Mouse (Mus musculus) MEL (cell line): ENCODE measurements around the gene Dpp9. TPM values are rescaled to one million over a fixed set of nuclear protein-coding genes. Genes with fewer than 3 reads are reported as not detected.

Experiments
- DNase-seq: peaks from one replicate; pipeline ENCODE4 v3.0.0; 2011; ENCODE audit warnings: low read depth, low spot score
- H3K27ac ChIP-seq: 2 replicates; pipeline ENCODE4 v1.5.1; 2012; ENCODE audit warnings: low read depth, mild to moderate bottlenecking, control low read depth, low read length, moderate library complexity; ENCODE audit not compliant: control insufficient read depth
- H3K27me3 ChIP-seq, 2 experiments: fragments of 150-350 bp in 1 of 2; sonication (generic) in 1 of 2; 2 replicates each; pipeline ENCODE4 v1.6.1; 2012; ENCODE audit warnings: low read length in 2 of 2, mild to moderate bottlenecking in 2 of 2, improper control_type of control experiment in 1 of 2, moderate library complexity in 1 of 2; ENCODE audit not compliant: insufficient read depth in 2 of 2, control insufficient read depth in 1 of 2
- H3K36me3 ChIP-seq, 2 experiments: 2 replicates each; pipeline ENCODE4 v1.6.1; 2012 to 2014; ENCODE audit warnings: low read length in 2 of 2, improper control_type of control experiment in 1 of 2, inconsistent platforms in 1 of 2, mild to moderate bottlenecking in 1 of 2; ENCODE audit not compliant: insufficient read depth in 2 of 2, control insufficient read depth in 1 of 2
- H3K4me1 ChIP-seq, 2 experiments: fragments of 150-350 bp in 1 of 2; sonication (generic) in 1 of 2; 2 replicates each; pipeline ENCODE4 v1.6.1; 2012; ENCODE audit warnings: low read length in 2 of 2, improper control_type of control experiment in 1 of 2, mild to moderate bottlenecking in 1 of 2; ENCODE audit not compliant: insufficient read depth in 2 of 2, control insufficient read depth in 1 of 2
- H3K4me3 ChIP-seq, 2 experiments: fragments of 150-350 bp in 1 of 2; sonication (generic) in 1 of 2; 2 replicates each; pipeline ENCODE4 v1.5.1; 2012; ENCODE audit warnings: low read depth in 2 of 2, low read length in 2 of 2, mild to moderate bottlenecking in 2 of 2, moderate library complexity in 2 of 2, control low read depth in 1 of 2, improper control_type of control experiment in 1 of 2; ENCODE audit not compliant: control insufficient read depth in 1 of 2, insufficient read depth in 1 of 2
- H3K79me2 ChIP-seq: 2 replicates; pipeline ENCODE4 v1.6.1; 2012; ENCODE audit warnings: mild to moderate bottlenecking, low read length, moderate library complexity; ENCODE audit not compliant: control insufficient read depth, poor library complexity, insufficient read depth
- H3K9ac ChIP-seq: 2 replicates; pipeline ENCODE4 v1.6.1; 2012; ENCODE audit warnings: low read depth, mild to moderate bottlenecking, control low read depth, low read length, moderate library complexity; ENCODE audit not compliant: control insufficient read depth, poor library complexity, severe bottlenecking
- H3K9me3 ChIP-seq: fragments of 150-350 bp; sonication (generic); replicated peaks from 2 replicates; pipeline ENCODE4 v1.6.1; 2012; ENCODE audit warnings: mild to moderate bottlenecking, low read length, improper control_type of control experiment, moderate library complexity; ENCODE audit not compliant: insufficient read depth
- BHLHE40 ChIP-seq: IDR thresholded peaks from 2 replicates; pipeline ENCODE4 v1.6.1; 2012; ENCODE audit warnings: low read depth, mild to moderate bottlenecking, inconsistent platforms, low read length, improper control_type of control experiment, borderline replicate concordance
- CHD1 ChIP-seq: IDR thresholded peaks from 2 replicates; pipeline ENCODE4 v1.6.1; 2012; ENCODE audit warnings: low read depth, mild to moderate bottlenecking, inconsistent platforms, low read length, improper control_type of control experiment
- CTCF ChIP-seq, 3 experiments: IDR thresholded peaks in 2 of 3; conservative IDR thresholded peaks in 1 of 3; 2 replicates each; pipeline ENCODE4 v1.5.1; 2011 to 2012; ENCODE audit warnings: low read length in 3 of 3, low read depth in 2 of 3, mild to moderate bottlenecking in 2 of 3, improper control_type of control experiment in 1 of 3, inconsistent platforms in 1 of 3, mixed read lengths in 1 of 3, moderate library complexity in 1 of 3; ENCODE audit not compliant: control insufficient read depth in 1 of 3, insufficient read depth in 1 of 3, poor library complexity in 1 of 3, severe bottlenecking in 1 of 3
- E2F4 ChIP-seq: IDR thresholded peaks from 2 replicates; pipeline ENCODE4 v1.6.1; 2011; ENCODE audit warnings: low read depth, low read length, improper control_type of control experiment, borderline replicate concordance
- EP300 ChIP-seq, 2 experiments: IDR thresholded peaks; 2 replicates each; pipeline ENCODE4 v1.6.1; 2011; ENCODE audit warnings: improper control_type of control experiment in 2 of 2, low read length in 2 of 2, low read depth in 1 of 2, mild to moderate bottlenecking in 1 of 2
- JUND ChIP-seq: IDR thresholded peaks from 2 replicates; pipeline ENCODE4 v1.6.1; 2011; ENCODE audit warnings: low read depth, mild to moderate bottlenecking, improper control_type of control experiment, low read length
- KAT2A ChIP-seq: conservative IDR thresholded peaks from 2 replicates; pipeline ENCODE4 v1.6.1; 2012; ENCODE audit warnings: low read depth, low read length, improper control_type of control experiment, inconsistent platforms
- MAFK ChIP-seq: IDR thresholded peaks from 2 replicates; pipeline ENCODE4 v1.6.1; 2011; ENCODE audit warnings: low read depth, mild to moderate bottlenecking, low read length, improper control_type of control experiment, borderline replicate concordance
- MAX ChIP-seq: IDR thresholded peaks from 2 replicates; pipeline ENCODE4 v1.6.1; 2011; ENCODE audit warnings: low read length, improper control_type of control experiment
- MEF2A ChIP-seq: IDR thresholded peaks from 2 replicates; pipeline ENCODE4 v1.6.1; 2014; ENCODE audit warnings: low read depth, mild to moderate bottlenecking, inconsistent platforms, low read length, improper control_type of control experiment; ENCODE audit not compliant: poor library complexity, insufficient replicate concordance, severe bottlenecking; ENCODE audit errors: extremely low read depth
- NRF1 ChIP-seq: IDR thresholded peaks from 2 replicates; pipeline ENCODE4 v1.6.1; 2014; ENCODE audit warnings: low read depth, mild to moderate bottlenecking, inconsistent platforms, low read length, improper control_type of control experiment, moderate library complexity; ENCODE audit not compliant: poor library complexity, insufficient read depth, severe bottlenecking
- POLR2A ChIP-seq, 2 experiments: IDR thresholded peaks; 2 replicates each; pipeline ENCODE4 v1.6.1; 2011 to 2012; ENCODE audit warnings: low read length in 2 of 2, mild to moderate bottlenecking in 2 of 2, control low read depth in 1 of 2, improper control_type of control experiment in 1 of 2, low read depth in 1 of 2, moderate library complexity in 1 of 2; ENCODE audit not compliant: control insufficient read depth in 1 of 2, insufficient read depth in 1 of 2, poor library complexity in 1 of 2
- POLR2AphosphoS2 ChIP-seq: IDR thresholded peaks from 2 replicates; pipeline ENCODE4 v1.6.1; 2011; ENCODE audit warnings: low read length, improper control_type of control experiment
- POLR2AphosphoS5 ChIP-seq: IDR thresholded peaks from 2 replicates; pipeline ENCODE4 v1.6.1; 2012; ENCODE audit warnings: low read depth, borderline replicate concordance, mild to moderate bottlenecking, inconsistent platforms, low read length, moderate library complexity, mixed read lengths
- SIN3A ChIP-seq: IDR thresholded peaks from 2 replicates; pipeline ENCODE4 v1.6.1; 2012; ENCODE audit warnings: low read length, improper control_type of control experiment, inconsistent platforms
- TBP ChIP-seq: IDR thresholded peaks from 2 replicates; pipeline ENCODE4 v1.8.0; 2011; ENCODE audit warnings: low read depth, low read length, improper control_type of control experiment
- UBTF ChIP-seq: IDR thresholded peaks from 2 replicates; pipeline ENCODE4 v1.6.1; 2012; ENCODE audit warnings: low read depth, mild to moderate bottlenecking, inconsistent platforms, low read length, improper control_type of control experiment, moderate library complexity, borderline replicate concordance; ENCODE audit not compliant: insufficient read depth
- USF1 ChIP-seq: IDR thresholded peaks from 2 replicates; pipeline ENCODE4 v1.6.1; 2014; ENCODE audit warnings: low read depth, mild to moderate bottlenecking, inconsistent platforms, low read length, improper control_type of control experiment, moderate library complexity
- USF2 ChIP-seq, 2 experiments: IDR thresholded peaks; 2 replicates each; pipeline ENCODE4 v1.6.1; 2011 to 2012; ENCODE audit warnings: improper control_type of control experiment in 2 of 2, low read length in 2 of 2, borderline replicate concordance in 1 of 2, inconsistent platforms in 1 of 2, low read depth in 1 of 2, mild to moderate bottlenecking in 1 of 2; ENCODE audit not compliant: insufficient read depth in 1 of 2
- ZC3H11A ChIP-seq: IDR thresholded peaks from 2 replicates; pipeline ENCODE4 v1.6.1; 2012; ENCODE audit warnings: low read depth, mild to moderate bottlenecking, inconsistent platforms, low read length, improper control_type of control experiment
- ZKSCAN1 ChIP-seq: IDR thresholded peaks from 2 replicates; pipeline ENCODE4 v1.6.1; 2012; ENCODE audit warnings: low read depth, mild to moderate bottlenecking, inconsistent platforms, low read length, improper control_type of control experiment, moderate library complexity
- ZNF384 ChIP-seq: IDR thresholded peaks from 2 replicates; pipeline ENCODE4 v1.6.1; 2012; ENCODE audit warnings: low read depth, mild to moderate bottlenecking, inconsistent platforms, low read length, improper control_type of control experiment
- polyA plus RNA-seq, 2 experiments: library from polyadenylated mRNA; stranded (reverse) in 1 of 2; unstranded in 1 of 2; fragments of >175 nt in 1 of 2; fragments of >200 nt in 1 of 2; gene quantifications; 2 replicates each; pipeline versions ENCODE4 v1.2.1 to v1.2.4; 2012; ENCODE audit warnings: low replicate concordance in 2 of 2, low read depth in 1 of 2; ENCODE audit not compliant: insufficient read length in 2 of 2, insufficient read depth in 1 of 2, missing spikeins in 1 of 2
- total RNA-seq: library from RNA; depleted of rRNA; stranded (reverse); fragments of 300-350 nt; gene quantifications from 2 replicates; pipeline ENCODE4 v1.2.3, GENCODE M21; 2012

Dpp9 gene
- total and polyA plus RNA-seq, 3 experiments = 36.3 to 67.2 TPM; not detected in 1

DNA sequence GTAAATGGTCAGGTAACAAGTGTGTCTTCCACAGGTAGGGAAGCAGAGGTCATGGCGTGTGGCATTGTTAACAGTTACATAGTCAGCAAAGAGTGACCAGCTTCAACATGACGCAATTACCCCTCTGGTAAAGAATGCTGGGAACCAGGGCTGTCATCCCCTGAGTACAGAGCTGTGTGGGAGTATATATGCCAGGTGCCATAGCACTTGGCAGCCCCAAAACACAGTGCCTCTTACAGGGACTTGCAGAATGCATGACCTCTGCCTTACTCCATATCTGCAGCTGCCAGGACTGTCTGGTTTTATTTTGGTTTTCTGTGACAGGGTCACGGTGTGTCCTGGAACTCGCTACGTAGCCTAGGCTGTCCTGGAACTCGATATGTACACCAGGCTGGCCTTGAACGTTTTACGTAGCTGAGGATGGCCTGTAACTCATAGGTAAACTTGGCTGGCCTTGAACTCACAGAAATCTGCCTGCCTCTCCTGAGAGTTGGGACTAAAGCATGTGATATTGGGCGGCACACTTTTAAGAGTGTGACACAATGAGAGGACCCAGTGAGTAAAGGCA, 10.7 kb downstream of the Dpp9 start:
- no peak for TF ChIP-seq ZC3H11A
- TF ChIP-seq E2F4 = no peak
- no peak for TF ChIP-seq POLR2AphosphoS5
- no peak for TF ChIP-seq JUND
- no peak for TF ChIP-seq USF2 (IDR thresholded peaks at IDR 0.05; ENCODE audit: borderline replicate concordance in 1 of 2, insufficient read depth in 1 of 2, low read depth in 1 of 2, low read length in 2 of 2)
- TF ChIP-seq CTCF (IDR thresholded peaks at IDR 0.05 in 2 of 3, conservative IDR thresholded peaks at IDR 0.05 in 1 of 3; ENCODE audit: control insufficient read depth in 1 of 3, insufficient read depth in 1 of 3, low read depth in 2 of 3, low read length in 3 of 3, poor library complexity in 1 of 3, severe bottlenecking in 1 of 3) = no peak
- no peak for TF ChIP-seq POLR2A (IDR thresholded peaks at IDR 0.05; ENCODE audit: control insufficient read depth in 1 of 2, insufficient read depth in 1 of 2, low read depth in 1 of 2, low read length in 2 of 2, poor library complexity in 1 of 2)
- TF ChIP-seq UBTF = no peak
- no peak for TF ChIP-seq ZNF384
- TF ChIP-seq SIN3A = no peak
- no peak for TF ChIP-seq CHD1
- TF ChIP-seq MEF2A = no peak
- TF ChIP-seq USF1 = no peak
- no peak for TF ChIP-seq NRF1
- no peak for TF ChIP-seq MAFK
- H3K79me2 ChIP-seq = no peaks in the 10 kb centered on the region
- H3K4me1 ChIP-seq = no peaks in the 10 kb centered on the region
- no peak for DNase-seq
- peaks cover 0 to 2% of the 10 kb centered on the region in 2 experiments; a peak in 1 of 4 replicates for H3K36me3 ChIP-seq
- H3K27me3 ChIP-seq = no peaks in the 10 kb centered on the region
- H3K4me3 ChIP-seq = no peak overlapping the region
- H3K9ac ChIP-seq = no peak overlapping the region
- no peaks in the 10 kb centered on the region for H3K9me3 ChIP-seq
- H3K27ac ChIP-seq = no peak overlapping the region

DNA sequence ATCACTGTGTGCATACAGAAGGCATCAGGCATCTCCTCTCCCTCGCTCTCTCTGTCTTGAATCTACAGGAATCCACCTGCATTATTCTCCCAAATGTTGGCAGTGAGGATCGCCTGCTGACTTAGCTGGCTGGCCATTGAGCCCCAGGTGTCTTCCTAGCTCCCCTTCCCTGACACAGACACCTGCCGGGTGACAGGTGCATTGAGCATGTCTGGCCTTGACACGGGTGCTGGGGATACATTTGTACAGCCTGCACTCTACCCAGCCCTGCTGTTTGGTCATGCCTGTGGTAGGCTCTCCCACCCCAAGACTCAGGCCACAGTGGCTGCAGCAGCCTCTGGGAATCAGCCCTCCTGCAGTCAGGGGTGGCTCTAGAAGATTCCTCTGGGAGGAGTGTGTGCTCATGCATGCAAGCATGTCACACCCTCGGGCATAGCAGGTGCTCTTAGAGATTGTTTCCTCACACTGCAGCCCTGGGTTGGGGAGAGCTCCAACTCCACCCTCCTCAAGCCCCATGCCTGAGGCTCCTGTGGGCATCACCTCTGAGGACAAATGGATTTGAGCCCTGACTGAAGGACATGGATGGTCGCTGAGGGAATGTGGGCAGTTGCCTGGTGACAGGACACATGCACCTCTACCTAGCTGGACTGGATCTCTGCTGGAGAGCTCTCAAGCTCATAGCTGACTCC, 11.6 kb downstream of the Dpp9 start:
- DNase-seq = no peak
- no peak overlapping the region for H3K27ac ChIP-seq
- no peak for TF ChIP-seq ZC3H11A
- no peak for TF ChIP-seq ZKSCAN1
- TF ChIP-seq BHLHE40 = no peak
- no peak for TF ChIP-seq KAT2A
- no peak for TF ChIP-seq MAX
- no peak for TF ChIP-seq USF2 (IDR thresholded peaks at IDR 0.05; ENCODE audit: borderline replicate concordance in 1 of 2, insufficient read depth in 1 of 2, low read depth in 1 of 2, low read length in 2 of 2)
- TF ChIP-seq EP300 (IDR thresholded peaks at IDR 0.05; ENCODE audit: low read depth in 1 of 2, low read length in 2 of 2) = no peak
- no peak for TF ChIP-seq TBP
- no peak for TF ChIP-seq POLR2AphosphoS2
- no peak for TF ChIP-seq SIN3A
- TF ChIP-seq USF1 = no peak
- TF ChIP-seq, all 39 proteins: peak for 0
- Histone ChIP-seq H3K27me3 (no peaks in the 10 kb centered on the region), H3K9ac (no peak overlapping the region), H3K9me3 (no peaks in the 10 kb centered on the region), H3K4me1 (no peaks in the 10 kb centered on the region), H3K36me3 (peaks cover 0 to 2% of the 10 kb centered on the region in 2 experiments; a peak in 1 of 4 replicates), H3K79me2 (no peaks in the 10 kb centered on the region), H3K4me3 (no peak overlapping the region)
